Mouse (Mus musculus): ENCODE results near the gene Lrrc4c. TPM values are rescaled to one million over a fixed set of nuclear protein-coding genes. Genes with fewer than 3 reads are reported as not detected.

Lrrc4c gene
- polyA plus RNA-seq, 1 experiment from 2014 or later: 13.4 TPM

DNA sequence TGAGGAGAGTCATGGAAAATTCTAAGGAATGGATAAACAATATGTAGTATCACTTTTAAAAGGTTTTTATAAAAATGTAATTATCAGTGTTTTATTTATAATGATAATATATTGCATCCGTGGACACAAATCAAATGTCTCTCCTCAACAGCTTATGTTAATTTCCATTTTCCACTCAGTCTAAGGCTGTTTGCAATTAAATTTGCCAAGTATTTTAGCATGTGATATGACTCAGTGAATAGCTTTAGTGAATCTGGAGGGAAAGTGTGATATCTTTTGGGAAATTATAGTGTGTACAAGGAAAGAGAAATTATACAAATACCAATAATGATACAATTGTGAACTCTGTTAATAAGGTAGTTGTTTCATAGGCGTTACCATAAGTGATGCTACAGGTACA, 1207.1 kb downstream of the Lrrc4c start:
- ATAC-seq (ENCODE audit: low FRiP score): no peak
- Histone ChIP-seq H3K4me3 (replicated peaks) (no peak overlapping the region), H3K4me2 (no peak overlapping the region), H3K9me3 (no peaks in the 10 kb centered on the region), H3K4me1 (0 out of 2 replicates have a peak, but pooled peaks cover 3% of the 10 kb centered on the region), H3K9ac (no peak overlapping the region), H3K27ac (no peak overlapping the region), H3K36me3 (replicated peaks) (no peaks in the 10 kb centered on the region), H3K27me3 (no peaks in the 10 kb centered on the region)
- WGBS: 81% methylated on average over 2 of the region's 2 CpGs

DNA sequence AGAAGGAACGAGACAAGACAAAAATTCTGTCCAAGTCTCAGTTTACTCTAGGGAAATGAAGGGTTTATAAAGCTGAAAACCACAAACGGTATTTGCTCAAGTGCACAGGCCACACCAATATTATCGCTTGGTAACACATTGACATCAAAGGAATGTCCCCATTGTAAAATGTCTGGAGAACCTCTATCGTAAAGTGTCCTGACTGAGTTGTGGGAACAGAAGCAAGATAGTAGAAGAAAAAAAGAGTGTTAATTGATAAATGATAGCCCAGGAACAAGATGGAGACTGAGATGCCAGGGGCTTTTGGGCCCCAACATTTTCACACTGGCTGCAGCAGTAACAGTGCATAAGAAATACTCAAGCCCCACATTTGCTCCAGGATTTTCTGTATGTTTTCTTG, 1212.7 kb downstream of the Lrrc4c start:
- no peaks in the 10 kb centered on the region for H3K27me3 ChIP-seq
- H3K36me3 ChIP-seq (replicated peaks): no peaks in the 10 kb centered on the region
- H3K4me2 ChIP-seq: no peak overlapping the region
- 89% methylated on average over 4 of the region's 4 CpGs for WGBS
- no peak overlapping the region for H3K9ac ChIP-seq
- H3K27ac ChIP-seq: no peak overlapping the region
- no peaks in the 10 kb centered on the region for H3K4me1 ChIP-seq
- H3K4me3 ChIP-seq (replicated peaks): no peak overlapping the region
- ATAC-seq (ENCODE audit: low FRiP score): no peak
- H3K9me3 ChIP-seq: no peaks in the 10 kb centered on the region

DNA sequence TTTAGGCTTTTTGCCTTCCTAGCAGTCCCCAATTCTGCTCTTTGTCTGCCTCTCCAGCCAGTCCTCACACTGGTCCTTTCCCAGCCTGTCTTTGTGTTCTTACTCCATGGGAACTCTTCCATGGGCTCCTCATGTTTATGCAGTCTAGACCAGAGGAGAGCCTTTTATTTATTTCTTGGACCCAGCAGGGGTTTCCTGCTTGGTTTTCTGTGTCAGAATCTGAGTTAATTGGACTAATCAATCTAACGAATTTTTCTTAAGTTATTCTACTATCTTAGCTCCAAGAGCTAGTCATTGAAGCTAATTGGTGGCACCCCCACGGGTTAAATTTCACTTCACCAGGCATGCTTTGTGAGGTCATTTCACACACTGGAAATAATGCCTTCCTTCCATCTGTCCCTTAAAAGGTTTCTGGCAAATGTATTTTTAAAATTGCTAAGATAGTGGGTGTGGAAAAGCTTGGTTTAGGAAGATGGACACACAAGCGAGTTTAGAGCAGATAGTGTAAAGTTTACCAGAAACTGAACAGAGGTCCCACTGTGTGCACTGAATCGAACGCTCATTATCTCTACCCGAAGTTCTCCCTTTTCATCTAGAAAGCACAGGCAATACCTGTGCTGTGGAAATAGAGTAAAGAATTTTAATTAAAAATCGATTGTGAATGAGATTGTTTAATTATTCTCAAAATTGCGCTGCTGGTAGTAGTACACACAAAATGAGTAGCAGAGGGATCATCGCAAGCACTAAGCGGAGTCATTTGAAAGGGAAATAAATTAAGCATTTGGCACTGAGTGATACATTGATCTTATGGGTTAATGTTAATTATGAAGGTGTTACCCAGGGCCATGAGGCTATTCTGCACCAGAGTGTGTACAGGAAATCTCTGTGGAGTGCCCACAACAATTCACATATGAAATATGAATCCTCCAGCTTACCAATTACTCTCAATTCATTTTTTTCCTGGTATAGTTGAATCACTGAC, 1226.0 kb downstream of the Lrrc4c start:
- 20% methylated on average over 10 of the region's 10 CpGs for WGBS

DNA sequence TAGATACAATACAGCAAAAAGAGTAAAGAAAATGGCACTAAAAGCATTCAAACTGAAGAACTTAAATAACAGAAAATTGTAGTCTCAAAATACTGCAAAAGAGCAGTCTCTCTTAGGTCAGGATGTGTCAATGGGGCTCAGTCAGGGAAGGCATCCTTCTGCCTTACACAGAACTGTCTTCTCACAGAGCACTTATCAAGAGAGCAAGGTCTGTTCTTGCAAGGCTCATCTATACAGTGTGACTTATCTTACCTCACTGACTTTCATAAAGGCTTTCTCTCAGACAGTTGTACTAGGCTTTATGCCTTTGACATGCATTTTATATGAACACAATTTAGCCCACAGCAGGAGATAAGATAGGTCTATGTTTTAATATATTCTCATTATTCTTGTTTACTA, 1226.7 kb downstream of the Lrrc4c start:
- no peak for ATAC-seq (ENCODE audit: low FRiP score)
- Histone ChIP-seq H3K27ac (no peak overlapping the region), H3K27me3 (0 out of 2 replicates have a peak, but pooled peaks cover 4% of the 10 kb centered on the region), H3K4me2 (no peak overlapping the region), H3K9ac (no peak overlapping the region), H3K9me3 (no peaks in the 10 kb centered on the region), H3K36me3 (replicated peaks) (no peaks in the 10 kb centered on the region), H3K4me1 (peaks cover 13% of the 10 kb centered on the region; the same call in 1 of the 2 replicates), H3K4me3 (replicated peaks) (no peak overlapping the region)

More for the DNA sequence above, 1226.0 kb downstream of the Lrrc4c start:
- no peak overlapping the region for H3K4me2 ChIP-seq
- no peak overlapping the region for H3K9ac ChIP-seq
- peak overlapping the region; percentile 81 for H3K27ac ChIP-seq
- H3K27me3 ChIP-seq: 0 out of 2 replicates have a peak, but pooled peaks cover 4% of the 10 kb centered on the region
- no peak overlapping the region for H3K4me3 ChIP-seq (replicated peaks)
- no peaks in the 10 kb centered on the region for H3K36me3 ChIP-seq (replicated peaks)
- H3K9me3 ChIP-seq: no peaks in the 10 kb centered on the region
- H3K4me1 ChIP-seq: peaks cover 13% of the 10 kb centered on the region; the same call in 1 of the 2 replicates
- ATAC-seq (ENCODE audit: low FRiP score): peak; percentile 93

DNA sequence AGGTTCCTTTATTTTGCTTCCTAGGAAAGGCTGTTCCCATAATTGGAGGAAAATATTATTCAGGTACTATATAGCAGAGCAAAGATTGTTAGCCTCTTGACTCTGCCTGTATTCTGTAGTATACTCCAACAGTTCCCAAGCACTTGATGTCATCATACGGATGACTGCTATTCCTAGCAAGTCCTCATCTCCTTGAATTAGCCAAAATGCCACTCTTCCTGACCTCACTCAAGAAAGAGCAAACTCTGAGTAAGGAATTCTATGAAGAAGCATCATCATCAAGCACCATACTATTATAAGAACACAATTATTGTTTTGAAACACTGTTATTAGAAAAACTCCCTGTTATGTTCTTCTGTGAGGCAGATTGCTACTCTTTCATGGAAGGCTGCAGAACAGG, 1228.0 kb downstream of the Lrrc4c start:
- Histone ChIP-seq H3K9ac (no peak overlapping the region), H3K36me3 (replicated peaks) (no peaks in the 10 kb centered on the region), H3K4me2 (no peak overlapping the region), H3K27me3 (0 out of 2 replicates have a peak, but pooled peaks cover 4% of the 10 kb centered on the region), H3K27ac (no peak overlapping the region), H3K4me3 (replicated peaks) (no peak overlapping the region), H3K9me3 (no peaks in the 10 kb centered on the region), H3K4me1 (peaks cover 13% of the 10 kb centered on the region; the same call in 1 of the 2 replicates)
- WGBS: 73% methylated on average over 1 of the region's 1 CpGs
- no peak for ATAC-seq (ENCODE audit: low FRiP score)

DNA sequence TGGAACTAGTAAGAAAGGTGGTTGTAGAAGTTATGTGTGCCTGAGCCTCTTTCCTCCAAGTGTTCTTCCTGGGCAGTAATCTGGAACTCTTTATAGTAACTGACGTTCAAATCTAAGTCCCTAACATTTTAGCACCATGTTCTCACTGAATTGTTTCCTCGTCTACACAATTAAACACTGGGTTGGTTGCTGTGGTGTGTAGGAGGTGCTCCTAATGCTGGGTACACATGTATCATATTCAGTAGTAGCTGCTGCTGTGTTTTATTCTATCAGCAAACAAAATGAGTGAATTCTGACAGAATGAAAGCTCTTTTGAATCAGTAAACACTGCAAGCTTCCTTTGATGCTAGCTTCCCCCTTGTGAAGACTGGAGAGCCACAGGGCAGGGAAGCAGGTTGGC, 1246.5 kb downstream of the Lrrc4c start:
- no peak overlapping the region for H3K27ac ChIP-seq

DNA sequence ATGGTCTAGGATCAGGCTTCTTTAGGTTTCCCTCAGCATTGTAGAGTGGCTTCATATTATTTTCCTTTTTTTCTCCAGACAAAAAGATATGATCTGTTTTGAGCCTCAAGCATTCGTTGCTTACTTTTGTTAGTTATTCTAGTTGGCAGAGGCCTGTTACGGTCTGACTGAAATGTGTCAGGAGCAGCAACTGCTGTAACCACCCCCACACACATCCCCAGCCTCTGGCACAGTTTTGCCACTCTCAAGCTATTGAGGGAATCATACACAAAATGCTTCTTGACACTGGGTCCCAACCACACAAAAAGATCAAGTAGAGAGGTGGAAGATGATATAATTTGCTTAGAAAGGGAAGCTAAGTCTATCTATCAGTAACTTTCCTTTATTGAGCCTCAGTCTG, 1251.0 kb downstream of the Lrrc4c start:
- Histone ChIP-seq H3K27me3 (no peaks in the 10 kb centered on the region), H3K4me2 (no peak overlapping the region), H3K36me3 (replicated peaks) (no peaks in the 10 kb centered on the region), H3K27ac (no peak overlapping the region), H3K4me3 (replicated peaks) (no peak overlapping the region), H3K9ac (no peak overlapping the region), H3K4me1 (no peaks in the 10 kb centered on the region), H3K9me3 (no peaks in the 10 kb centered on the region)
- WGBS: 88% methylated on average over 2 of the region's 2 CpGs
- ATAC-seq (ENCODE audit: low FRiP score): no peak

More for the DNA sequence above, 1246.5 kb downstream of the Lrrc4c start:
- no peaks in the 10 kb centered on the region for H3K9me3 ChIP-seq
- no peak overlapping the region for H3K4me2 ChIP-seq
- ATAC-seq (ENCODE audit: low FRiP score): no peak
- H3K27me3 ChIP-seq: no peaks in the 10 kb centered on the region
- no peak overlapping the region for H3K4me3 ChIP-seq (replicated peaks)
- H3K4me1 ChIP-seq: no peaks in the 10 kb centered on the region
- no peak overlapping the region for H3K9ac ChIP-seq
- H3K36me3 ChIP-seq (replicated peaks): no peaks in the 10 kb centered on the region
- WGBS: 43% methylated on average over 2 of the region's 2 CpGs

DNA sequence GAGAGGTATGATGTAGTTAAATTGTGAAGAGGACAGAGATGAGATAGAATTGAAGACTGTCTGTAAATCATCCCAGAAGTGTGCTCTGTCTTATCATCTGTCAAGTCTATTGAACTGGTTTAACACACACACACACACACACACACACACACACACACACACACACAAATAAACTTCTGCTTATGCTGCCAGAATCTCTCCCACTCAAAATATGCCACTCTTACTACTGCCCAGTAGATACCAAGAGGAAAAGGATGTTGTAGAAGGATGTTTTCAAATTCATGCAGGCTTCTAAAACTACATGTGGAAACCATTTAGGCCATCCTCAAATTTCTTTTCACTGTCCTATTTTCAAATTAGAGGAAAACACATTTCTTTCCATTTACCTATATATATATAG, 1257.0 kb downstream of the Lrrc4c start:
- no peaks in the 10 kb centered on the region for H3K27me3 ChIP-seq
- ATAC-seq (ENCODE audit: low FRiP score): no peak
- H3K9ac ChIP-seq: no peak overlapping the region
- no peak overlapping the region for H3K4me3 ChIP-seq (replicated peaks)
- no peak overlapping the region for H3K27ac ChIP-seq
- no peaks in the 10 kb centered on the region for H3K4me1 ChIP-seq
- no peaks in the 10 kb centered on the region for H3K9me3 ChIP-seq
- no peaks in the 10 kb centered on the region for H3K36me3 ChIP-seq (replicated peaks)
- H3K4me2 ChIP-seq: no peak overlapping the region

DNA sequence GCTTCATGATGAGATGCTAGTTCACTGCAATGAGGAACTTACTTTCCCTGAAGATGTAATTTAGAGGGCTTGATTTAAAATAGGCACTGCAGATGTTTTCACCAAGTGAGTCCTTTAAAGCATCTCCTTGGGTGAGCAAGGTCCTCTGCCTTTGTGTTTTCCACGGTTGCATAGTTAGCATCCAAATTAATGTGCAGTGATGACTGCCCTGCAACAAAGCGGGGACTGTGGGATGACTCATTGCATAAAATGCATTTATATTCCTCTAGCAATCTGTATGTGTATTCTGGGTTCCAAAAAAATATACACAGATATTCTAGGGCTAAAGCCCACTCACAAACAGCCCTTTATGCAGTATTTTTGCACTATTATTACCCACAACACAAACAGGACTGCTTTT, 1263.2 kb downstream of the Lrrc4c start:
- WGBS: 53% methylated on average over 2 of the region's 2 CpGs
- H3K4me1 ChIP-seq: no peaks in the 10 kb centered on the region
- no peak for ATAC-seq (ENCODE audit: low FRiP score)
- no peaks in the 10 kb centered on the region for H3K27me3 ChIP-seq
- H3K4me3 ChIP-seq (replicated peaks): no peak overlapping the region
- no peak overlapping the region for H3K27ac ChIP-seq
- no peak overlapping the region for H3K9ac ChIP-seq
- no peak overlapping the region for H3K4me2 ChIP-seq
- H3K9me3 ChIP-seq: no peaks in the 10 kb centered on the region
- no peaks in the 10 kb centered on the region for H3K36me3 ChIP-seq (replicated peaks)

DNA sequence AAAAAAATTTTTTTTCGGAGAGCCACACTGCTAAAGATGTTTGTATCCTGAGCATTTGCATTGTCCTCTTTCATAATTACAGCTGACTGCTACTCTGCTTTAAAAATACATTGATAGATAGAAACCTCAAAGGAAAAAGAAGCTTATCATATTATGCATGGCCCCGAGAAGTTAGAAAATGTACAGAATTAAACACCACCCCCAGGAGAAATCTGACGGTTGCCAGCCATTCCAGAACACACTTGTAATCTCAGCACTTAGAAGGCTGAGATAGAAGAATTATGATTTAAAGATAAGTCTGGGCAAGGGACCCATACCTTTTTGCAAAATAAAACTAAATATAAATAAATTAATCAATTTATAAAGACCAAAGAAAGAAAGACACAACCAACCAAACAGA, 1268.4 kb downstream of the Lrrc4c start:
- H3K9me3 ChIP-seq: no peaks in the 10 kb centered on the region
- 95% methylated on average over 3 of the region's 3 CpGs for WGBS
- no peak for ATAC-seq (ENCODE audit: low FRiP score)
- no peaks in the 10 kb centered on the region for H3K4me1 ChIP-seq
- H3K4me3 ChIP-seq (replicated peaks): no peak overlapping the region
- H3K9ac ChIP-seq: no peak overlapping the region
- H3K36me3 ChIP-seq (replicated peaks): no peaks in the 10 kb centered on the region
- H3K4me2 ChIP-seq: no peak overlapping the region
- H3K27me3 ChIP-seq: no peaks in the 10 kb centered on the region
- no peak overlapping the region for H3K27ac ChIP-seq

DNA sequence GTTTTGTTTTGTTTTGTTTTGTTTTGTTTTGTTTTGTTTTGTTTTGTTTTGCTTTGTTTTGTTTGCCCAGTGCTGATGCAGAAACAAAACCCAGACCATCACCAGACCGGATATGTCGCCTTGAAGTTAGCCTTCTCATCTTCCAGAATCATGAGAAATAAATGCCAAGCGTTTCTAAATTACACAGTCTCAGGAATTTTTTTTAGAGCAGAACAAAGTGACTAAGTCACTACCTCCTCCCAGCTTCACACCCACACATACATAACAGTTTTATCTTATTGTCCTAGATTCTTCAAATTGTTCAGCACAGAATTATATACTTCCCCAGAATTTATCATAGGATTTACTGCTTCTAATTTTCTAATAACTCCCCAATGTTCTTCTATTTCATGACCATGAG, 1272.6 kb downstream of the Lrrc4c start:
- H3K4me3 ChIP-seq (replicated peaks): no peak overlapping the region
- H3K4me2 ChIP-seq: no peak overlapping the region
- ATAC-seq (ENCODE audit: low FRiP score): no peak
- 90% methylated on average over 3 of the region's 3 CpGs for WGBS
- H3K9ac ChIP-seq: no peak overlapping the region
- no peaks in the 10 kb centered on the region for H3K9me3 ChIP-seq
- H3K27ac ChIP-seq: no peak overlapping the region
- no peaks in the 10 kb centered on the region for H3K4me1 ChIP-seq
- no peaks in the 10 kb centered on the region for H3K36me3 ChIP-seq (replicated peaks)
- H3K27me3 ChIP-seq: no peaks in the 10 kb centered on the region

DNA sequence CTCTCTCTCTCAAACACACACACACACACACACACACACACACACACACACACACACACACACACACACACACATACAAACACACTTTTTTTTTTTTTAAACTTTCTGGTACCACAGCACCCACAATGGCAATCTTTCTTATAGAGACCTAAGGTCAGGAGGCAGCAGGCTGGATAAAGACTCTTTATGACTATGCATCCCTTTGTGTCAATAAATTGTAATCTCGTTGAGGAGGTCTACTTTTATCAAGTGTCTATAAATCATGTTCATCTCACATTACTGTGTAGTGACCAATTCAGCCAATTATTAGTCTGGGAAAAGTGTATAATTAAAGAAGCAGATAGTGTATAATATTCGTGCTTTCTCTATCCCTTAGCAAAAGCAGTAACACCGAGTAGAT, 1286.2 kb downstream of the Lrrc4c start:
- Histone ChIP-seq H3K4me2 (no peak overlapping the region), H3K27ac (no peak overlapping the region), H3K36me3 (replicated peaks) (no peaks in the 10 kb centered on the region), H3K9me3 (no peaks in the 10 kb centered on the region), H3K4me1 (peaks cover 5% of the 10 kb centered on the region; the same call in 1 of the 2 replicates), H3K4me3 (replicated peaks) (no peak overlapping the region), H3K27me3 (no peaks in the 10 kb centered on the region), H3K9ac (no peak overlapping the region)
- ATAC-seq (ENCODE audit: low FRiP score): no peak
- WGBS: 45% methylated on average over 3 of the region's 3 CpGs

DNA sequence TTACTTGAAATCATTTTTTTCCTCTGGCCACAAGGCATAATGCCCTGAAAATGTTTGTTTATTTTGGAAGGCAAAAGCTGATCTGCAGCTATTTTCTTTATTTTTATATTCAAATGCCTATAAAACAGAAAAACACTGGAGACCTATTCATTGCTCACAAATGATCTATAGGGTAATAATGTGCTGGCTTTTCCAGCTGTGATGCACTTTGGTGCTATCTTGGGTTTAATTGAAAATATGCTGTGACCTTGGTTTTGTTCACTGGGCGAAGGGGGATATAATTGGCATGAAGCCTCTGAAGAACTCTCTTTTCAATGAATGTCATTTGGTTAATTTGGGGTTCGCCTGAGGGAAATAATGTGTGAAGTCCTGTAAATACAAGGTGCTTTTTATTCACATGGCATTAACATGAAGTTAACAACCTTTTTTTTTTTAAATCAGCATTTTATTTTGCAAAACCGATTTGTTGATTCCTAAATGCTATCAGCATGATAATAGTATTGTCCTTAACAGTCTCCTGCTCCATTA, 1286.8 kb downstream of the Lrrc4c start:
- H3K4me3 ChIP-seq (replicated peaks): no peak overlapping the region
- no peak overlapping the region for H3K27ac ChIP-seq
- peaks cover 5% of the 10 kb centered on the region; the same call in 1 of the 2 replicates for H3K4me1 ChIP-seq
- no peaks in the 10 kb centered on the region for H3K27me3 ChIP-seq
- no peaks in the 10 kb centered on the region for H3K9me3 ChIP-seq
- H3K36me3 ChIP-seq (replicated peaks): no peaks in the 10 kb centered on the region
- H3K9ac ChIP-seq: no peak overlapping the region
- H3K4me2 ChIP-seq: no peak overlapping the region
- 19% methylated on average over 3 of the region's 3 CpGs for WGBS
- no peak for ATAC-seq (ENCODE audit: low FRiP score)

Data from forebrain, embryonic 12.5 days (tissue).